Mouse (Mus musculus): ENCODE data around the gene Hnrnpa2b1. TPM values are rescaled to one million over a fixed set of nuclear protein-coding genes. Genes with fewer than 3 reads are reported as not detected.
A peak's percentile ranks its signal among the peaks of the same experiment; 100 is the strongest.

Gene Hnrnpa2b1
- total RNA-seq (2021), result 100 to 1,000 TPM; 483 to 488 TPM
- long read RNA-seq, experiment 1, transcript Hnrnpa2b1-203 (12 exons, 1,728 nt), result minor isoform, 17 of 452 reads
- long read RNA-seq, experiment 1, transcript Hnrnpa2b1-204 (11 exons, 1,638 nt), result major isoform, 127 of 452 reads
- long read RNA-seq, experiment 1, partial matches to known transcripts, result 203 of 452 reads
- long read RNA-seq, experiment 1, other reads (novel, unspliced or antisense), result 98 of 452 reads
- long read RNA-seq, experiment 2, transcript Hnrnpa2b1-204 (11 exons, 1,638 nt), result major isoform, 73 of 309 reads
- long read RNA-seq, experiment 2, transcript Hnrnpa2b1-203 (12 exons, 1,728 nt), result minor isoform, 12 of 309 reads
- long read RNA-seq, experiment 2, transcript Hnrnpa2b1-202 (12 exons, 1,662 nt), result minor isoform, 5 of 309 reads
- long read RNA-seq, experiment 2, partial matches to known transcripts, result 124 of 309 reads
- long read RNA-seq, experiment 2, other reads (novel, unspliced or antisense), result 89 of 309 reads

DNA sequence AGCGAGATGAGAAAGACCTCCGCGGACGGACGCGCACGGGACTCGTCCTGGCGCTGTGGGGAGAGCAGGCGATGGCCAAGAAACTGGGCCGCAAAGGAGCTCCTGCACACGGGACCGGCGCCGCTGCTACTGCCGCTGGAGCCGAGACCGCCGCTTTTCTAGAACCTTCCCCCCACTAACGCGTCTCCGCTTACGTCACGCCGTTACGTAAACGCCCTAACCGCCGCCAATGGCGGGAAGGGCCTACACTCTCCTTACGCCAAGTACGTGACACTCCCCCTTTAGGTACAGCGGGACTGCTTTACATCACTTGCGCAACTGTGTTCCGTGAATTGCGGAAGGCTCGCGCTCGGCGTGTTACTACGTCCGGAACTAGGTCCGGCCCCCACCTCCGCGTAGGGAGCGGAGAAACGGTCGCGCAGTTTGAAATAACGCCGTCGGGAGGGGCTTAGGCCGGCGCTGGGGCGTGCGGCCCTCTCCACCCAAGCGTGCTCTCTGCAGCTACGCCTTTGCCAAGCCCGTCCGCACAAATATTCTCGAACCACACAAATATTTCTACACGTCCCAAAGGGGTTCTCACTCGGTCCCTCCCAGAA lies at the start of gene Hnrnpa2b1:
TSS of gene Hnrnpa2b1 (minus strand) at position 180 of the 596 bp plus-strand sequence.
- no peak for TF ChIP-seq CTCF (IDR thresholded peaks at IDR 0.05)
- intact Hi-C loops (cut with DNase I), result loop anchor here (5.0 kb wide), 3 partner anchors 52 to 387 kb away; partner anchors contain the start of gene Snx10
- Histone ChIP-seq H3K4me3 (peak within 1 kb of the TSS; percentile 99), H3K27ac (peak within 1 kb of the TSS; percentile 99)
- peak; percentile 98 to 99 for DNase-seq (ENCODE audit: extremely low spot score in 1 of 2, low spot score in 2 of 2)

DNA sequence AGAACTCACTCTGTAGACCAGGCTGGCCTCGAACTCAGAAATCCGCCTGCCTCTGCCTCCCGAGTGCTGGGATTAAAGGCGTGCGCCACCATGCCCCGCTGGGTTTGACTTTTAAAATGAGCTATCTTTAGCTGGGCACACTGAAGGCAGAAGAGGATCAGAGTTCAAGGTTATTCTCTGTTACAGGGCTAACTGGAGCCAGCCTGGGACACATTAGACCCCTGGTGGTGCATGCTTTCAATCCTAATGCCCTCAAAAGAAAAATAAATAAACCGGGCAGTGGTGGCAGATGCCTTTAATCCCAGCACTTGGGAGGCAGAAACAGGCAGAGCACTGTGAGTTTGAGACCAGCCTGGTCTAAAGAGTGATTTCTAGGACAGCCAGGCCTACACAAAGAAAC lies 45.2 kb upstream of the Hnrnpa2b1 start:
- H3K27ac ChIP-seq, result no peak overlapping the region
- H3K4me3 ChIP-seq, result no peak overlapping the region
- no peak for DNase-seq (ENCODE audit: extremely low spot score in 1 of 2, low spot score in 2 of 2)
- intact Hi-C loops (cut with DNase I), result no loop called here
- TF ChIP-seq CTCF (IDR thresholded peaks at IDR 0.05), result no peak

GRCm38 (mm10) chr6:51513745-51514144 lies 44.1 kb upstream of the Hnrnpa2b1 start:
- intact Hi-C loops (cut with DNase I), result no loop called here
- no peak for DNase-seq (ENCODE audit: extremely low spot score in 1 of 2, low spot score in 2 of 2)
- TF ChIP-seq CTCF (IDR thresholded peaks at IDR 0.05), result no peak
- H3K4me3 ChIP-seq, result no peak overlapping the region
- H3K27ac ChIP-seq, result no peak overlapping the region

DNA sequence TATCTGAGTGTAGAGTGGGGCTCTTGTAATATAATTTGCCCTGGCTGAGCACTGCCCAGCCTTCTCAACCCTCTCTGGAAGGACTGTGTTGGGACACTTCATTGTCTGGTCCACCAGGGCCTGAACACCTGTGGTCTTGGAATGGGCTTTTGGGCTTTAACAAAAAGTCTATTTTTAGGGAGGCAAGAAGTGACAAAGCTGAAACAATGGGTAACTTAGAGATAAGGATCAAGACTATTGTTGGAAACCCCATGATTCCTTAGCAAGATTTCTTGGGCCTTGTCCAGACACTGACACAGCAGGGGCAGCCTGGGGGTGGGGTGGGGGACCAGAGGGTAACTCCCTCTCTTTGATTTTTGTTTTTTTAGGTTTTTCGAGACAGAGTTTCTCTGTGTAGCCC lies 41.3 kb upstream of the Hnrnpa2b1 start:
- TF ChIP-seq CTCF (IDR thresholded peaks at IDR 0.05), result no peak; the same call in 1 of the 2 replicates

GRCm38 (mm10) chr6:51510094-51510493 lies 40.4 kb upstream of the Hnrnpa2b1 start:
- no peak for DNase-seq (ENCODE audit: extremely low spot score in 1 of 2, low spot score in 2 of 2)
- intact Hi-C loops (cut with DNase I), result no loop called here
- no peak overlapping the region for H3K4me3 ChIP-seq
- peak; percentile 54 for TF ChIP-seq CTCF (IDR thresholded peaks at IDR 0.05)
- no peak overlapping the region for H3K27ac ChIP-seq

More for the DNA sequence above, 41.3 kb upstream of the Hnrnpa2b1 start:
- intact Hi-C loops (cut with DNase I), result no loop called here
- no peak for DNase-seq (ENCODE audit: extremely low spot score in 1 of 2, low spot score in 2 of 2)
- Histone ChIP-seq H3K4me3 (no peak overlapping the region), H3K27ac (no peak overlapping the region)

GRCm38 (mm10) chr6:51508750-51509648 lies 39.3 kb upstream of the Hnrnpa2b1 start:
- TF ChIP-seq CTCF (IDR thresholded peaks at IDR 0.05), result peak; percentile 76
- intact Hi-C loops (cut with DNase I), result loop anchor here (1.0 to 2.0 kb wide), 4 partner anchors 36 to 125 kb away; no protein-coding TSS in a partner anchor
- H3K4me3 ChIP-seq, result peak overlapping the region; percentile 55
- peak overlapping the region; percentile 92 for H3K27ac ChIP-seq
- DNase-seq (ENCODE audit: extremely low spot score in 1 of 2, low spot score in 2 of 2), result peak; percentile 65 to 72

- intact Hi-C loops (cut with DNase I), result no loop called here
- TF ChIP-seq CTCF (IDR thresholded peaks at IDR 0.05), result no peak
- no peak overlapping the region for H3K27ac ChIP-seq
- DNase-seq (ENCODE audit: extremely low spot score in 1 of 2, low spot score in 2 of 2), result no peak
- no peak overlapping the region for H3K4me3 ChIP-seq
Observed at GRCm38 (mm10) chr6:51507556-51507955, 37.9 kb upstream of the Hnrnpa2b1 start.

GRCm38 (mm10) chr6:51505671-51506070 lies 36.0 kb upstream of the Hnrnpa2b1 start:
- H3K4me3 ChIP-seq, result no peak overlapping the region
- intact Hi-C loops (cut with DNase I), result no loop called here
- H3K27ac ChIP-seq, result no peak overlapping the region
- no peak for TF ChIP-seq CTCF (IDR thresholded peaks at IDR 0.05)
- no peak for DNase-seq (ENCODE audit: extremely low spot score in 1 of 2, low spot score in 2 of 2)

DNA sequence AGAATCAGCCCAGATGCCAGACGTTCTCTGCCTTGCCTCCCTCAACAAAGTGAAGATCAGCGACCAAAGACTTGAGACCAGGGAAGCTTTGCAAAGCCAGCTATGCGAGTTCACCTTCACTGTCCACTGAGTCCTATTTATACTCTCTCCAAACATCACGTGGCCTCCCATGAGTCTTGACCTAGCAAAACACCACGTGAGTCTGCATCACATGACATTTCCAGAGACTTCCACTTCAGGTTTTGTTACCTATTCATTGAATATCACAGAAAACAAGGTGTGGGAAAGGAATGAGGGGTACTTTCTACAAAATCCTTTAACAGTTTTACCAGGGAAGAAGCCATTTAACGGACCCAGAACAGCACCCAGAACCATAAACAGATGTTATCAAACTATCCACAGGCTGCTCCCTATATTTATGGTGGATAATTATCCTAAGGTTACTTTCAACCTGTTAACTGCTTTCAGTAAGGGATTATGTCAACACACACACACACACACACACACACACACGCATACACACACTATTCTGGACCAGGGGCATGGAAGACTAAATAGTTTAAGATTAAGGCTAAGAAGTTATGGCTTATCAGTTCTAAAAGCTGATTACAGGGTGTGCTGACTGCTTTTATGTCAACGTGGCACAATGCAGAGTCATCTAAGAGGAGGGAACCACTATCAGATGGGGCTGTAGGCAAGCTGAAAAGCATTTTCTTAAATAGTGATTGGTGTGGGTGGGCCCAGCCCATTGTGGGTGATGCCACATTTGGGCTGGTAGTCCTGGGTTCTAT lies 27.8 kb upstream of the Hnrnpa2b1 start:
- H3K4me3 ChIP-seq, result no peak overlapping the region
- intact Hi-C loops (cut with DNase I), result no loop called here
- DNase-seq (ENCODE audit: extremely low spot score in 1 of 2, low spot score in 2 of 2), result no peak
- no peak for TF ChIP-seq CTCF (IDR thresholded peaks at IDR 0.05)
- no peak overlapping the region for H3K27ac ChIP-seq

- DNase-seq (ENCODE audit: extremely low spot score in 1 of 2, low spot score in 2 of 2), result no peak
- Histone ChIP-seq H3K4me3 (no peak overlapping the region), H3K27ac (no peak overlapping the region)
- no peak for TF ChIP-seq CTCF (IDR thresholded peaks at IDR 0.05)
- intact Hi-C loops (cut with DNase I), result no loop called here
Observed at GRCm38 (mm10) chr6:51489787-51490186, 20.1 kb upstream of the Hnrnpa2b1 start.

DNA sequence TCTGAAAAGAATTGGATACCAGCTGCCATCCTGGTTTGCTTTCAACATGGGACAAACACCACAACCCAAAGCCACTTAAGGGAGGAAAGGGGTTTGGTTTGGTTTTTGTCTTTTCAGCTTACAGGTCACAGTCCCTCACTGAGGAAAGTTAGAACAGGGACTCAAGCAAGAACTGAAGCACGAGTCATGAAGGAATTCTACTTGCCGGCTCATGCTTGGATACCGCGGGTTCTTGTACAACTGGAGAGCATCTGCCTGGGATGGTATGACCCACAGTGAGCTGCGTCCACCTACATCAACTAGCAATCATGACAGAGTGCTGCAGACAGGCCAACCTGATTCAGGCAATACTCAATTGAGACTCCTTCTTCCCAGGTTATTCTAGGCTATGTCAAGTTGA lies 17.0 kb upstream of the Hnrnpa2b1 start:
- intact Hi-C loops (cut with DNase I), result no loop called here
- no peak for TF ChIP-seq CTCF (IDR thresholded peaks at IDR 0.05)
- no peak overlapping the region for H3K27ac ChIP-seq
- H3K4me3 ChIP-seq, result no peak overlapping the region
- no peak for DNase-seq (ENCODE audit: extremely low spot score in 1 of 2, low spot score in 2 of 2)

Data from left cerebral cortex, adult 2 months (tissue).